Mouse (Mus musculus): Measurements from ENCODE around the gene Tctex1d1. TPM values are rescaled to one million over a fixed set of nuclear protein-coding genes. Genes with fewer than 3 reads are reported as not detected.

Gene Tctex1d1
- total RNA-seq, 2 experiments from 2014 or later, result 1.1 TPM; not detected in 1

DNA sequence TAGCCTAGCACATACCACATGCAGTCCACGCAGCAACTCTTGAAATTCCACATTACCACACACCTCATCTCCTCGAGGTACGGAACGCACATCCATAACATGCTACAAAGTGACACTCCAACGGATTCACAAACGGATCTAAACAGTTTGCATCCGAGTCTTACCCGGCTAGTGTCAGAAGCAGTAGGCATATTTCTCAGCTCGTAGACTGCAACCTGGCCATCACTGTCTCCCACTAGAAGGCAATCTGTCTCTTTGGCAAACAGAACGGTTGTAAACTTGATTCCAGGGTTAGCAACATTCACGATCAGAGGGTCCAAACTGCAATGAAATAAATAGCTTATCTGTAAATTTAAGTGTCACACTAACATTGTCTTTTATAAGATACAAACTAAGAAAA is 69.6 kb downstream of the Tctex1d1 start:
- ATAC-seq (replicated peaks; ENCODE audit: low FRiP score, poor library complexity, severe bottlenecking), result no peak

Other genes with a start within 250 kb of the Tctex1d1 start
- 0.84 and 3.1 TPM in 2 replicates for gene Sgip1, start 237.3 kb upstream of the Tctex1d1 start, total RNA-seq (2015; ENCODE audit: low replicate concordance)
- 0.60 and 0.84 TPM in 2 replicates for gene Sgip1, start 237.3 kb upstream of the Tctex1d1 start, total RNA-seq (2017; ENCODE audit: low replicate concordance)
- not detected in 2 replicates for gene Insl5, start 48.2 kb downstream of the Tctex1d1 start, total RNA-seq (2015; ENCODE audit: low replicate concordance)
- gene Insl5, start 48.2 kb downstream of the Tctex1d1 start, total RNA-seq (2017; ENCODE audit: low replicate concordance), result not detected in 2 replicates
- gene Mier1, start 135.8 kb downstream of the Tctex1d1 start, total RNA-seq (2015; ENCODE audit: low replicate concordance), result 198 and 199 TPM in 2 replicates
- gene Mier1, start 135.8 kb downstream of the Tctex1d1 start, total RNA-seq (2017; ENCODE audit: low replicate concordance), result 293 and 399 TPM in 2 replicates
- 2.9 and 3.3 TPM in 2 replicates for gene Wdr78, start 135.9 kb downstream of the Tctex1d1 start, total RNA-seq (2015; ENCODE audit: low replicate concordance)
- 1.4 and 3.8 TPM in 2 replicates for gene Wdr78, start 135.9 kb downstream of the Tctex1d1 start, total RNA-seq (2017; ENCODE audit: low replicate concordance)
- gene Slc35d1, start 236.6 kb downstream of the Tctex1d1 start, total RNA-seq (2015; ENCODE audit: low replicate concordance), result 7.5 and 12.1 TPM in 2 replicates
- 5.0 and 6.0 TPM in 2 replicates for gene Slc35d1, start 236.6 kb downstream of the Tctex1d1 start, total RNA-seq (2017; ENCODE audit: low replicate concordance)

All from erythroblast, adult 5-6 weeks (primary cell).